Mouse (Mus musculus) bone marrow macrophage, adult 2 months (primary cell): ENCODE data around the gene Ing2.

Source experiments
- CTCF ChIP-seq: IDR thresholded peaks from 2 replicates; pipeline ENCODE4 v1.5.1; 2012; ENCODE audit warnings: low read depth, mild to moderate bottlenecking, low read length, moderate library complexity
- POLR2A ChIP-seq: IDR thresholded peaks from 2 replicates; pipeline ENCODE4 v1.6.1; 2012; ENCODE audit warnings: mild to moderate bottlenecking, low read depth, low read length, borderline replicate concordance

DNA sequence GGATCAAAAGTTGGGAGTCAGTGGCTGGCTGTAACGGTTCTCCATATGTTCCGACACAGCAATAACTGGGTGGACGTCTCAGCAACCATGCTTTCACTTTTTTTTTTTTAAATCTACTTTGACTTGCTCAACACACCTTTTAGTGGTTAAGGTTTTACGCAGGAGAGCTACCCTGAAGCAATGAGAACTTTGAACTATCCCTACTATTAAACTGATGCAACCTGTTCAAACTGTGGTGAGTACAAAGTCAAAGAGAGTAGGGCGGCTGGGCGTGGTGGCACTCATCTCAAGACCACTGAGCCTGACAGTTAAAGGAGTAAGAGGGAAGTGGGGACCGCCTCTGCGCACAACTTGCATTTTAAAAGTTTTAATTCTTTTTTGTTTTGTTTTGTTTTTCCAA lies 31.4 kb upstream of the Ing2 start:
- TF ChIP-seq CTCF = no peak
- TF ChIP-seq POLR2A = no peak
